Mouse (Mus musculus) cerebellum, adult 2 months (tissue): ENCODE measurements at regions not wholly inside any gene's neighbourhood (a gene's known extent, or its start where the extent isn't known, plus 50 kb on each side); places are given as distances from the start of the nearest gene placed in this dataset.

Source experiments
- DNase-seq, 2 experiments: peaks; one replicate each; pipeline ENCODE4 v3.0.0; 2021
- H3K27ac ChIP-seq: fragments of 200-500 bp; 2 replicates; pipeline ENCODE4 v1.5.1; 2012; ENCODE audit warnings: low read length, control low read depth, inconsistent platforms; ENCODE audit not compliant: insufficient read depth
- H3K27me3 ChIP-seq: fragments of 200-500 bp; 2 replicates; pipeline ENCODE4 v1.6.1; 2012; ENCODE audit warnings: inconsistent platforms, mild to moderate bottlenecking, low read length, moderate library complexity; ENCODE audit not compliant: control insufficient read depth, insufficient read depth
- H3K4me1 ChIP-seq: fragments of 200-500 bp; 2 replicates; pipeline ENCODE4 v1.6.1; 2011; ENCODE audit warnings: low read length; ENCODE audit not compliant: control insufficient read depth, insufficient read depth
- H3K4me3 ChIP-seq: fragments of 200-500 bp; replicated peaks from 2 replicates; pipeline ENCODE3; 2011; ENCODE audit warnings: mild to moderate bottlenecking, low read depth, low read length, control low read depth; ENCODE audit not compliant: insufficient read depth
- CTCF ChIP-seq: fragments of 200-500 bp; IDR thresholded peaks from 2 replicates; pipeline ENCODE4 v1.5.1; 2011; ENCODE audit warnings: low read depth, mild to moderate bottlenecking, control low read depth, low read length, moderate library complexity, borderline replicate concordance; ENCODE audit not compliant: insufficient read depth
- POLR2A ChIP-seq: fragments of 200-500 bp; IDR thresholded peaks from 2 replicates; pipeline ENCODE4 v1.6.1; 2011; ENCODE audit warnings: low read length, control low read depth, borderline replicate concordance; ENCODE audit not compliant: insufficient read depth
- WGBS: fragments of 180-500 bp; shearing (Covaris S2); methylation state at CpG from one replicate; pipeline ENCODE4 v1.1.7; 2018; 5-methylcytosine and 5-hydroxymethylcytosine counted together

DNA sequence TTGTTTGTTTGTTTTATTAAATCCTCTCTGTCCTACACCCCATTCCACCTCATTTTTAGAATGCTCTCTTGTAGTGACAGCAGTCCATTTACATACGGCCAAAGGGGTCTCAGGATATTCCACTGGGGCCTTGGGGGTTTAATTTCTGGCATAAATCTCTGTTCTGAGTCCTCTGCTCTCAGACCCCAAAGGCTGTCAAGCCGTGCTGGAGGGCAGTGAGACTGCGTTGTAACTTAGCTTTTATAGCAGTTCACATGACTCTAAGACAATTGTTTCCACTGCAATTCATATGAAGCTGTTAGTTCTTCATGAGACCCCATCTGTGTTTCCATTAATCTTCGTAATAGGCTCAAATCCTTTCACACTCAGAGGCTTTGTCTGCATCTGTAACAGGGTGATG, 614.9 kb downstream of the Inhba start:
- no peak for DNase-seq
- Histone ChIP-seq H3K27me3 (no peaks in the 10 kb centered on the region), H3K4me3 (no peak overlapping the region), H3K4me1 (no peaks in the 10 kb centered on the region), H3K27ac (no peak overlapping the region)
- no peak for TF ChIP-seq POLR2A
- TF ChIP-seq CTCF: no peak
- WGBS: 31% methylated on average over 4 of the region's 4 CpGs

DNA sequence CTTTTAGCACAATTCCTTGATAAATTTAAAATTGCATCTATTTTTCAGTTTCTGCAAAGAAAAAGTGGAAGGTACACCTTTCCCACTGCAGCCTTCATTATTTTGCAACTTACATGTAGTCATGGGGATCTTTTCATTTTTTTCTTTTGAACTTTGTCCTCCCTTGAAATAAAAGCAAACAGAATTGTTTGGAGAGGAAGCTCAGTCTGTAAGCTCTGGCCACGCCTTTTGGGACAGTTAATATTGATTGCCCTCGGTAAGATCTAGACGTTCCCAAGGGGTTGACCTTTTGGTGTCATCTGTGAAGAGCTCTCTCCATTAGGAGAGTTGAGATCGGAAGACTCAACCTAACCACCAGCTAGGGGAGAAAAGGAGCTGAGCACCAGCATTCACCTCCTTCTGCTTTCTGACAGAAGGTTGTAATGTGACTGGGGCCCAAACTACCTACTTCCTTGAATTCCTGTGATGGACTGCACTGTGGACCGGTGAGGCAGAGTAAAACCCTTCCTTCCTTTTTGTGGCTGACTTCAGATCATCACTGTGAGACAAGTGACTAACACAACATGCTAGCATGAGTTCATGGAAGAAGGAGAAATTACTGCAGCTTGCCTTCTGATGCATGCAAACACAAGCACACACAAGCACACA, 621.9 kb downstream of the Inhba start:
- Histone ChIP-seq H3K27ac (no peak overlapping the region), H3K4me3 (no peak overlapping the region), H3K4me1 (no peaks in the 10 kb centered on the region), H3K27me3 (no peaks in the 10 kb centered on the region)
- TF ChIP-seq CTCF (no peak), POLR2A (no peak)
- 88% methylated on average over 5 of the region's 5 CpGs for WGBS
- no peak for DNase-seq

DNA sequence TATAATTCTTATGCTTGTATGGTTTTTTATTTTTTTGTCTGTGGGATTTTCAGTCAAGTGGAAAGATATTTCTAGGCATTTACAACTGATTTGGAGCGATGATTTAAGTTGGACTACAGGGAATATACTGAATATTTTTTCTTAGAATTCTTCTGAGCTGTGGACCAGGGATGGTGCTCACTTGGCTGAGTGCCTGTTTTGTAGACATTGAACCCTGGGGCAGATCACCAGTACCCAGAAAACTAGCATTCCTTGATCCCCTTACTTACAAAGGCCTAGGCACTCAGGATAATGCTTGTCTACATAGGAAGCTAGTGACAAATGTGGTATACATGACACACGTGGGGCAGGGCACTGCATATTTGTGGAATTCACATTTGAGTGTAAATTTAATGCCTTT, 624.6 kb downstream of the Inhba start:
- WGBS: 65% methylated on average over 2 of the region's 2 CpGs
- TF ChIP-seq POLR2A: no peak

DNA sequence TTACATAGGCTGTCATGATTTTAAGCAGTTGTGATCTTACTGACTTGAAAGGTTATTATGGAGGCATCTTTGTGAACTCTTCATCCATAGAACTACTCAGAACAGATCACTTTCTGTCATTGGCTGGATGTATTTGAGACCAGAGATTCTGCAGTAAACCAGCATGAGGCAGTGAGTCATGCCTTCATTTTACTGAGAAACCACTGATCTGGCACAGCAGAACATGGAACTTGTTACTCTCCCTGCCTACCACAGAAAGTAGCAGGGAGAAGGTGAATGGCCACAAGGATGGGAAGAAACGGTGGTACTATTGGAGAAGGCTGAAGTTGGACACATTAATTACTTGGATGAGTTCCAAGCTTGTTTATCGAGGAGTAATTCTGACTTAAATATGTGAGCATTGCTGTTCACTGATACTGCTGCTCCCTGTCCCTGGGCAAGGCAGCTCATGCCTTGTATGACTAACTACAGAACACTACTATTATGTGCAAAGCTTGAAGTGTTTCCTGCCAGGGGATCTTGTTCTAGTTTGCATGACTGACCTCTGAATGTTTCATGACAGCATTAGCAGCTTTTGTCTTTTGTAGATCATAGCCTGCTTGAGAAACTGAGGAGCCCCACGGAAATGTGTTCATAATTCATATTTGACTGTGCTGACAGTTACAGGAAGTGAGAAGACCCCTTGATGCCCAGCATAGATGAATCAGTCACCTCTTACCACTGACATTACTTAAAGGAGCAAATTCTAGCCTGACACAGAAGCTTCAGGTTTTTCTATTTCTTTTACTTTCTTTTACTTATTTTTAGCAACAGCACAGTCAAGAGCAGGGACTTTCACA, 630.2 kb downstream of the Inhba start:
- 11% methylated on average over 3 of the region's 3 CpGs for WGBS
- Histone ChIP-seq H3K4me1 (0 out of 2 replicates have a peak, but pooled peaks cover 2% of the 10 kb centered on the region), H3K4me3 (no peak overlapping the region), H3K27me3 (no peaks in the 10 kb centered on the region), H3K27ac (no peak overlapping the region)
- TF ChIP-seq POLR2A: no peak
- TF ChIP-seq CTCF: no peak
- no peak for DNase-seq

More for the DNA sequence above, 624.6 kb downstream of the Inhba start:
- no peak overlapping the region for H3K27ac ChIP-seq
- no peaks in the 10 kb centered on the region for H3K27me3 ChIP-seq
- no peak for DNase-seq
- no peaks in the 10 kb centered on the region for H3K4me1 ChIP-seq
- no peak overlapping the region for H3K4me3 ChIP-seq

DNA sequence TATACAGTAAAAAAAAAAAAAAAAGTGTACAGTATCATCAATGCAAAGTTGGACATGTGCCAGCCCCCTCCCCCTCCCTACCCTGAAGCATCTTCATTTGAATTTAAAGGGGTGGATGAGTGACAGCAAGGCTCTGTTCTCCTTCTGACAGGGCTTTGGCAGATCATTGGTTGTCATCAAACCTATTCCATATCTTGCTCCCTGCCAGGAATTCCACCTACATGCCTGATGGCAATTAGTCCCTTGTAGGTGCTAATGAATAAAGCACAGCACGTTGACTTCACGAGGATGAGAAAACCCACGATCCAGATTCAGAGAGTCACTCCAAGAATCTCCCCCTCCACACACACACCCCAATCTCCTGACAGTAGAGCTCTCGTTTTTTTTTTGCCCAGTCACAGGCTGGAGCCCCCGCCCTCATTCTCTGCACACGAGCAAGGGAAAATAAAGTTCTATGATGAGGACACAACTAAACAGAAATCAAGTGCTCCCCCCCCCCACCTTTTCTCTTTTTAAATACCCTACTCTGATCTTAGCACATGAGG, 630.9 kb downstream of the Inhba start:
- H3K27me3 ChIP-seq: no peaks in the 10 kb centered on the region
- 0 out of 2 replicates have a peak, but pooled peaks cover 2% of the 10 kb centered on the region for H3K4me1 ChIP-seq
- TF ChIP-seq POLR2A: no peak
- no peak for TF ChIP-seq CTCF
- DNase-seq: no peak
- 14% methylated on average over 6 of the region's 6 CpGs for WGBS
- H3K27ac ChIP-seq: no peak overlapping the region
- H3K4me3 ChIP-seq: no peak overlapping the region

DNA sequence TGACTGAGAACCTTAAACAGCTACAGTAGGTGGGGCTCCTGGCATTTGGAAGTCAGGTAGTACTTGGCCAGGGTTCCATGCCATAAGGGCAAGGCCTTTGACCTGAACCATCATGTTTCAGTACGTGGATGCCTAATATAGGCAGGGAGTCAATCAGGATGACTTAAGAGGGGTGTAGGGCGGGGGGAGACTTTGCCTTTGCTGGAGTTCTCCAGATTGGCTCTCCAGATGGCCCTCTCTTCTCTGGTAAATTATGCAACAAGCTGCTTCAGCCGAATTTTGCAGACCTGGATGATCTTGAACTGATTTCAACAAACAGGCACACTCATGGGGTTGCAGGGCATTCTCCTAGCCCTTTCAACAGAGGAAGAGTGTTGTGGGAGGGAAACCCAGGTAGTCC, 633.7 kb downstream of the Inhba start:
- Histone ChIP-seq H3K27me3 (no peaks in the 10 kb centered on the region), H3K4me3 (no peak overlapping the region), H3K27ac (no peak overlapping the region), H3K4me1 (0 out of 2 replicates have a peak, but pooled peaks cover 2% of the 10 kb centered on the region)
- WGBS: 24% methylated on average over 3 of the region's 3 CpGs
- TF ChIP-seq CTCF (no peak), POLR2A (no peak)
- DNase-seq: peak in 1 of 2 experiments; percentile 9

DNA sequence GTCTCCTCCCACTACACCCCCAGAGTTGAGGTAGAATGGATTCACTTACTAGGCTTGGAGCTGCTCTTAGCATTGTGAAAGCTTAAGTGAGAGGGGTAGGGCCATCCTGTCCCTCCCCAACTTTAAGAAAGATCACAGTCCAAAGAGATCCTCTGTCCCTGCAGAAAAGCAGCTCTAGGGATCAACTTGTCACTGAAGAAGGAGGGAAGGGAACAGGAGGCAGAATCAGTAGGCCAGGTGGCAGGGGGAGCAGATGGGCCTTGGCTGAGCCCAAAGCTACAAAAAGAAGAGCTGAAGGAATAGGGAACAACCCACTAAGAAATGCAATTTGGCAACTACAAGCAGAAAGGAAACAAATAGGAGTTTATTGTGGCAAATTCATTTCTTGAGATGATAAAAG, 634.4 kb downstream of the Inhba start:
- TF ChIP-seq POLR2A: no peak
- no peak for TF ChIP-seq CTCF
- no peaks in the 10 kb centered on the region for H3K27me3 ChIP-seq
- H3K27ac ChIP-seq: no peak overlapping the region
- H3K4me1 ChIP-seq: 0 out of 2 replicates have a peak, but pooled peaks cover 2% of the 10 kb centered on the region
- peak in 1 of 2 experiments; percentile 4 for DNase-seq
- no peak overlapping the region for H3K4me3 ChIP-seq
